14 mouse cellular contexts compared by ENCODE assay signal in the genomic region with DNA sequence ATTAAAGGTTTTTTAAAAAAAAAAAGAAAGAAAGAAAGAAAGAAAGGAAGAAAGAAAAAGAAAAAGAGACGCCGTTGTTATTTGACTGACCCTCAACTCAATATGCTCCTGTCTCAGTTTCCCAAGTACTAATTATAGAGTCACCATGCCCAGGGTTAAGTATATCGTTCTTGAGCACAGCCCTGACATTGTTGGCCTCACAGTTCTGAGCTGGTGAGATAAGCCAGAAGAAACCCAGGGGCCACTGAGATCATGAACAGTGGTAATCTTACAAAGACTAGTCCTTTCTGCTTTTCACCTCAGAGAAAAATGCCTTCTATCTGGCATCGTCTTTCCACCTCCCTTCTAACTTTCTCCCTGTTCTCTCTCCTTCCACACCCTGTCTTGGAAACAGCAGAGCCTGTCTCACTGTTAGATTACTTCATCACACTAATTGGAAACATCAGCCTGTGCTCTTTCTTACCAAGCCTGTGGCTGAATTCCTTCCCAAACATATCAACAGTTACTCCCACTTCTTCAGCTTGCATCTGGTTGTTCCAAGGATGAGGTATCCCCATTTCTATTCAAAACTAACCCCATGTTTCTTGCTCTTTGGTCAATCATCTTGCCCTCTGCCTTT. TPM values are rescaled to one million over a fixed set of nuclear protein-coding genes. Genes with fewer than 3 reads are reported as not detected.
DNase-seq lines count a peak whose midpoint lies in the region; ATAC-seq and TF ChIP-seq lines count a peak whose summit lies in the region.
"Had no signal": no experiment of that assay in that cellular context is flagged by ENCODE, and none has a peak within 500 bp of the region (broad histone marks: within the 10 kb centered on the region; RNA-seq: fewer than 3 reads in every experiment).

No protein-coding gene starts in this region.

- no peaks in the 10 kb centered on the region for H3K4me1 ChIP-seq in embryonic facial prominence, embryonic 11.5 days (ENCODE audit: control insufficient read depth, insufficient read depth, low read length)
- H3K4me1 ChIP-seq in embryonic facial prominence, embryonic 10.5 days: peaks cover 19% of the 10 kb centered on the region
- H3K4me1 ChIP-seq in midbrain, embryonic 11.5 days (ENCODE audit: control insufficient read depth, insufficient read depth, low read length): peaks cover 6% of the 10 kb centered on the region
- H3K4me1 ChIP-seq in midbrain, embryonic 15.5 days: peaks cover 19% of the 10 kb centered on the region
- H3K4me1 ChIP-seq in heart, embryonic 13.5 days: peaks cover 16% of the 10 kb centered on the region
- peaks cover 5% of the 10 kb centered on the region for H3K4me1 ChIP-seq in kidney, adult 2 months (ENCODE audit: control insufficient read depth, insufficient read depth, low read length)

- 77% methylated on average over 4 of the region's 4 CpGs for WGBS in embryonic facial prominence, embryonic 11.5 days
- 79% methylated on average over 4 of the region's 4 CpGs for WGBS in embryonic facial prominence, embryonic 10.5 days
- 86% methylated on average over 4 of the region's 4 CpGs for WGBS in midbrain, embryonic 11.5 days
- 94% methylated on average over 4 of the region's 4 CpGs for WGBS in midbrain, embryonic 15.5 days
- 48% methylated on average over 4 of the region's 4 CpGs for WGBS in heart, embryonic 13.5 days
- 92% methylated on average over 4 of the region's 4 CpGs for WGBS in kidney, adult 2 months

- H3K27me3 ChIP-seq in embryonic facial prominence, embryonic 11.5 days (ENCODE audit: control insufficient read depth, insufficient read depth, low read length): no peaks in the 10 kb centered on the region
- no peaks in the 10 kb centered on the region for H3K27me3 ChIP-seq in embryonic facial prominence, embryonic 10.5 days (replicated peaks; ENCODE audit: low read depth, poor library complexity, severe bottlenecking)
- no peaks in the 10 kb centered on the region for H3K27me3 ChIP-seq in midbrain, embryonic 11.5 days (ENCODE audit: control insufficient read depth, insufficient read depth, low read length)
- no peaks in the 10 kb centered on the region for H3K27me3 ChIP-seq in midbrain, embryonic 15.5 days (replicated peaks)
- H3K27me3 ChIP-seq in heart, embryonic 13.5 days (replicated peaks): no peaks in the 10 kb centered on the region; the same call in 1 of the 2 replicates
- H3K27me3 ChIP-seq in kidney, adult 2 months (replicated peaks; ENCODE audit: control insufficient read depth, insufficient read depth, low read length): no peaks in the 10 kb centered on the region
- H3K27me3 ChIP-seq: forebrain, embryonic 15.5 days; hindbrain, embryonic 15.5 days; limb, embryonic 12.5 days had no signal

- H3K4me2 ChIP-seq in embryonic facial prominence, embryonic 11.5 days (ENCODE audit: low read depth, low read length): no peak overlapping the region
- H3K4me2 ChIP-seq in midbrain, embryonic 11.5 days: no peak overlapping the region
- no peak overlapping the region for H3K4me2 ChIP-seq in midbrain, embryonic 15.5 days
- peak overlapping the region; percentile 22 for H3K4me2 ChIP-seq in heart, embryonic 13.5 days

- DNase-seq in embryonic facial prominence, embryonic 11.5 days (ENCODE audit: low spot score): peak; percentile 30
- DNase-seq in embryonic facial prominence, embryonic 10.5 days (ENCODE audit: low spot score): no peak
- peak; percentile 79 for DNase-seq in midbrain, embryonic 11.5 days (ENCODE audit: low spot score, missing footprints)
- peak; percentile 61 for DNase-seq in skeletal muscle tissue, adult 2 months (ENCODE audit: low read depth, low spot score)
- no peak for DNase-seq in layer of hippocampus, postnatal 25 days (ENCODE audit: extremely low spot score in 1 of 2, low spot score in 1 of 2)
- DNase-seq in kidney, adult 2 months: no peak
- DNase-seq: kidney, adult 9 months; lung, postnatal 4 days; right cerebral cortex, postnatal 4 days had no signal

- H3K4me3 ChIP-seq in embryonic facial prominence, embryonic 11.5 days (ENCODE audit: low read depth, low read length): no peak overlapping the region
- H3K4me3 ChIP-seq in embryonic facial prominence, embryonic 10.5 days: no peak overlapping the region
- no peak overlapping the region for H3K4me3 ChIP-seq in midbrain, embryonic 11.5 days (ENCODE audit: low read depth, low read length)
- no peak overlapping the region for H3K4me3 ChIP-seq in midbrain, embryonic 15.5 days
- H3K4me3 ChIP-seq in heart, embryonic 13.5 days: no peak overlapping the region
- H3K4me3 ChIP-seq in kidney, adult 2 months (ENCODE audit: insufficient read depth, low read depth, low read length): no peak overlapping the region

- TF ChIP-seq POLR2A in kidney, adult 2 months (IDR thresholded peaks at IDR 0.05; ENCODE audit: low read depth, low read length): no peak

- no peak overlapping the region for H3K27ac ChIP-seq in embryonic facial prominence, embryonic 11.5 days (replicated peaks; ENCODE audit: low read depth, low read length)
- H3K27ac ChIP-seq in embryonic facial prominence, embryonic 10.5 days (replicated peaks): no peak overlapping the region
- no peak overlapping the region for H3K27ac ChIP-seq in midbrain, embryonic 11.5 days (ENCODE audit: low read depth, low read length)
- no peak overlapping the region for H3K27ac ChIP-seq in midbrain, embryonic 15.5 days
- H3K27ac ChIP-seq in heart, embryonic 13.5 days (replicated peaks): 0 out of 2 replicates have a peak overlapping the region, but pooled peaks have one; percentile 20
- no peak overlapping the region for H3K27ac ChIP-seq in kidney, adult 2 months (ENCODE audit: insufficient read depth, low read depth, low read length)

- H3K9ac ChIP-seq in embryonic facial prominence, embryonic 11.5 days (replicated peaks; ENCODE audit: low read length): no peak overlapping the region
- H3K9ac ChIP-seq in midbrain, embryonic 11.5 days (ENCODE audit: low read length): no peak overlapping the region
- H3K9ac ChIP-seq in midbrain, embryonic 15.5 days: no peak overlapping the region
- no peak overlapping the region for H3K9ac ChIP-seq in heart, embryonic 13.5 days

- ATAC-seq in embryonic facial prominence, embryonic 11.5 days (replicated peaks; ENCODE audit: insufficient number of reproducible peaks, low FRiP score, low TSS enrichment, low read depth): no peak
- no peak for ATAC-seq in midbrain, embryonic 11.5 days (ENCODE audit: low FRiP score)
- ATAC-seq in midbrain, embryonic 15.5 days (replicated peaks): no peak
- ATAC-seq in heart, embryonic 13.5 days (ENCODE audit: extremely low read depth, insufficient number of reproducible peaks, low FRiP score, low TSS enrichment): no peak

- no peak for TF ChIP-seq CTCF in kidney, adult 2 months (conservative IDR thresholded peaks at IDR 0.05; ENCODE audit: insufficient read depth, insufficient read length, low read depth, low read length)

- no peaks in the 10 kb centered on the region; the same call in 1 of the 2 replicates for H3K36me3 ChIP-seq in embryonic facial prominence, embryonic 11.5 days (replicated peaks; ENCODE audit: control insufficient read depth, insufficient read depth, low read depth, low read length)
- peaks cover 15% of the 10 kb centered on the region for H3K36me3 ChIP-seq in embryonic facial prominence, embryonic 10.5 days (replicated peaks)
- H3K36me3 ChIP-seq in midbrain, embryonic 11.5 days (ENCODE audit: control insufficient read depth, insufficient read depth, low read length): no peaks in the 10 kb centered on the region
- peaks cover 9% of the 10 kb centered on the region; the same call in 1 of the 2 replicates for H3K36me3 ChIP-seq in midbrain, embryonic 15.5 days (replicated peaks)
- H3K36me3 ChIP-seq in heart, embryonic 13.5 days: peaks cover 10% of the 10 kb centered on the region
- no peaks in the 10 kb centered on the region for H3K36me3 ChIP-seq in kidney, adult 2 months (ENCODE audit: control insufficient read depth, insufficient read depth, low read length)

- H3K9me3 ChIP-seq in embryonic facial prominence, embryonic 11.5 days (replicated peaks; ENCODE audit: control insufficient read depth, low read length): no peaks in the 10 kb centered on the region
- H3K9me3 ChIP-seq in embryonic facial prominence, embryonic 10.5 days: no peaks in the 10 kb centered on the region
- no peaks in the 10 kb centered on the region for H3K9me3 ChIP-seq in midbrain, embryonic 11.5 days (ENCODE audit: control insufficient read depth, low read length)
- no peaks in the 10 kb centered on the region for H3K9me3 ChIP-seq in midbrain, embryonic 15.5 days
- no peaks in the 10 kb centered on the region for H3K9me3 ChIP-seq in heart, embryonic 13.5 days
- H3K9me3 ChIP-seq: forebrain, embryonic 15.5 days; hindbrain, embryonic 15.5 days; limb, embryonic 12.5 days had no signal

RNA-seq across cellular contexts. Expression of gene Noc3l, which starts 1.3 kb away (rescaled TPM):
- 11.9 and 14.0 TPM in 2 replicates for polyA plus RNA-seq in embryonic facial prominence, embryonic 11.5 days (2014; fragmentation: Nextera tagmentation; extraction: Ambion mirVana)
- 11.1 and 12.7 TPM in 2 replicates for polyA plus RNA-seq in embryonic facial prominence, embryonic 10.5 days (2016; fragmentation: Nextera tagmentation; extraction: Ambion mirVana)
- polyA plus RNA-seq in midbrain, embryonic 11.5 days (2014; fragmentation: Nextera tagmentation; extraction: Ambion mirVana): 10.5 and 13.0 TPM in 2 replicates
- polyA plus RNA-seq in midbrain, embryonic 15.5 days (2015; fragmentation: Nextera tagmentation; extraction: Ambion mirVana): 4.7 and 4.8 TPM in 2 replicates
- polyA plus RNA-seq in heart, embryonic 13.5 days (2015; fragmentation: Nextera tagmentation; extraction: Ambion mirVana): 4.0 and 4.1 TPM in 2 replicates
- total RNA-seq in layer of hippocampus, postnatal 25 days (2021): 10 to 100 TPM; 13.7 to 13.8 TPM
- polyA plus RNA-seq in kidney, adult 2 months (2012; rRNA removed): 2.5 and 3.2 TPM in 2 replicates

RNA-seq across cellular contexts. Expression of gene Tbc1d12, which starts 16.1 kb away (rescaled TPM):
- 2.4 and 3.3 TPM in 2 replicates for polyA plus RNA-seq in embryonic facial prominence, embryonic 11.5 days (2014; fragmentation: Nextera tagmentation; extraction: Ambion mirVana)
- polyA plus RNA-seq in embryonic facial prominence, embryonic 10.5 days (2016; fragmentation: Nextera tagmentation; extraction: Ambion mirVana): 1.6 and 2.1 TPM in 2 replicates
- 3.3 TPM in 2 replicates for polyA plus RNA-seq in midbrain, embryonic 11.5 days (2014; fragmentation: Nextera tagmentation; extraction: Ambion mirVana)
- polyA plus RNA-seq in midbrain, embryonic 15.5 days (2015; fragmentation: Nextera tagmentation; extraction: Ambion mirVana): 5.7 and 6.1 TPM in 2 replicates
- 1.5 and 1.7 TPM in 2 replicates for polyA plus RNA-seq in heart, embryonic 13.5 days (2015; fragmentation: Nextera tagmentation; extraction: Ambion mirVana)
- 10 to 100 TPM; 12.3 to 13.0 TPM for total RNA-seq in layer of hippocampus, postnatal 25 days (2021)
- 2.6 and 3.2 TPM in 2 replicates for polyA plus RNA-seq in kidney, adult 2 months (2012; rRNA removed)

Comparison
In these comparisons a context has a peak if more than half of its experiments do, and no peak if none do; other contexts are left out.
1. DNase-seq: peak in embryonic facial prominence, embryonic 11.5 days (single experiment), midbrain, embryonic 11.5 days (single experiment) and skeletal muscle tissue, adult 2 months (single experiment); none in embryonic facial prominence, embryonic 10.5 days (single experiment), layer of hippocampus, postnatal 25 days (0 of 2) and kidney, adult 2 months (single experiment).